Mouse (Mus musculus): ENCODE data around the gene Nt5c3.

DNA sequence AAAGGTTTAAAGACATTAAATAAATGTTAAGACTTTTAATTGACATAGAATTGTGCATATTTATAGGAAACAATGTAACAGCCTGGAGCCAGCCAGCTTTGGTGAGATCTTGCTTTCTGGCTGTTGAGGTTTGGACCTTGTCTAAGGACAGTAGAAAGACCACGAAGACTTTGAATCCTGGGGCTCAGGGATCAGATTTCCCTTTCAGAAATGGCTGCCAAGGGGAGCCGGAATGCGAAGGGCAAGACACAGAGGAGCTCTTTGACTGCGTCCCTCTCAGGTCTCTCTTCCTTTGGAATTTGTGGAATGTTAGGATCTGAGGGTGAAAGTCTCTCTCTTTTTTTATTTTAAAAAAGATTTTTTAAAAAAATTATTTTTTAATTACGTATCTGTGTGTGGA, 89.0 kb downstream of the Nt5c3 start:
- TF ChIP-seq E2F4 (IDR thresholded peaks at IDR 0.05; ENCODE audit: insufficient read depth) (no peak), POLR2A (IDR thresholded peaks at IDR 0.05; ENCODE audit: insufficient read length, low read depth) (no peak), MYOD1 (IDR thresholded peaks at IDR 0.05; ENCODE audit: control insufficient read depth in 1 of 3, insufficient read length in 2 of 3, low read depth in 2 of 3) (no peak), SRF (IDR thresholded peaks at IDR 0.05; ENCODE audit: control insufficient read depth, insufficient read length, low read depth) (no peak), TCF12 (IDR thresholded peaks at IDR 0.05; ENCODE audit: insufficient read depth, poor library complexity, severe bottlenecking) (no peak), MAX (IDR thresholded peaks at IDR 0.05; ENCODE audit: low read depth) (no peak), MYOG (IDR thresholded peaks at IDR 0.05; ENCODE audit: control insufficient read depth in 1 of 3, insufficient read depth in 1 of 3, insufficient read length in 2 of 3, low read depth in 2 of 3) (no peak), CEBPB (IDR thresholded peaks at IDR 0.05; ENCODE audit: insufficient read depth, poor library complexity, severe bottlenecking) (no peak), REST (IDR thresholded peaks at IDR 0.05; ENCODE audit: insufficient read depth, insufficient read length) (no peak), USF1 (IDR thresholded peaks at IDR 0.05; ENCODE audit: low read depth) (no peak), POLR2AphosphoS2 (IDR thresholded peaks at IDR 0.05; ENCODE audit: insufficient read length, low read depth) (no peak), TCF3 (IDR thresholded peaks at IDR 0.05; ENCODE audit: insufficient read length, low read depth) (no peak)
